Mouse (Mus musculus) large intestine, adult 2 months (tissue): ENCODE measurements around the gene Cemip. TPM values are rescaled to one million over a fixed set of nuclear protein-coding genes. Genes with fewer than 3 reads are reported as not detected.

Experiments
- DNase-seq: peaks from one replicate; pipeline ENCODE4 v3.0.0-alpha.2; 2012; ENCODE audit warnings: low read depth, low spot score
- WGBS: fragments of 180-500 bp; shearing (Covaris S2); methylation state at CpG from one replicate; pipeline ENCODE4 v1.1.7; 2018; 5-methylcytosine and 5-hydroxymethylcytosine counted together
- polyA plus RNA-seq: library from polyadenylated mRNA; depleted of rRNA; stranded (reverse); fragments of >200 nt; gene quantifications from 2 replicates; pipeline ENCODE4 v1.2.3, GENCODE M21; 2012

Cemip gene
- polyA plus RNA-seq, 1 experiment = 0.31 TPM

DNA sequence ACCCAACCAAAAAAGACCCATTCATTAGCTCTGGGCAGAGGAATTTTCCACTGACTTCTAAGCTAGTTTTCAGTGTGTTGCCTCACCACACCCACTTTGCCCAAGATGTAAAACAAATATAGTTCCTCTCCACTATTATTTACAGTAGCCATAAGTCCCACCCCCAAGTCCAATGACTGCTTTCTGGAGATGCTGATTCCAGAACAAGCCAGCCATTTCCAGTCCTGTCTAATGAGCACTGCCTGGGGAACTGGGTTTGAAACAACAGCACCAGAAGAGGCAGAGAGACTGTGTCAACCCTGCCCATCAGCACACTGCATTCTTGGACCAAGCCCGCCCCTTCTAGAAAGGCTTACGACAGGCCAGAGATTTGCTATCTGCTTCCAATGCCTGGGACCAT, 103.7 kb downstream of the Cemip start:
- DNase-seq = no peak
- 64% methylated on average over 2 of the region's 2 CpGs for WGBS

DNA sequence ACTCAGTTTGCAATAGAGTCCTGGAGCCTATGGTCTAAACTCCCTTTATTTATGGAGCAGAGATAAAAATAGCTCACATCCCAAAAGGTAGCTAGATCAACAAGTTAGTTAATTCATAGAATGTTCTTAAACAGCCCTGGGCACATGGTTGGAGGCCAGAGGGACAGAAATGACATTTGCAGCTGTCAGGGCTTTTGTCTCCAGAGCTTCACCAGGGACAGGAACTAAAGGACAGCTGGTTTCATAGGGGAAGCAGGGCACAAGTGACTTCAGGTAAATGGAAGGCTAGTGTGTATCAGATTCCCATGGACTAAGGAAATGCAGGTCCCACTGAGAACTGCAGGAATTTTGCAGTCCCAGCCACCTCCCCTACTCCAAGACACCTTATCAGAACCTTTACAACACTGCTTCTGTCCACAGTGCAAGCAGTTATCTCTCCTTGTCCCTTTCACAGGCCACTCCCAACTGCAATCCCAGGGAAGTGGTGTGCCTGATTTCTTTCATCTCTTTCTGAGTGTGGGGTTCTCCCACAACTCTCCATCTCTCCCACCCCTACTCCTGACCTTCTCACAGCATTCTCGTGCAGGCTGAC, 107.3 kb downstream of the Cemip start:
- DNase-seq = no peak
- 27% methylated on average over 1 of the region's 1 CpGs for WGBS

DNA sequence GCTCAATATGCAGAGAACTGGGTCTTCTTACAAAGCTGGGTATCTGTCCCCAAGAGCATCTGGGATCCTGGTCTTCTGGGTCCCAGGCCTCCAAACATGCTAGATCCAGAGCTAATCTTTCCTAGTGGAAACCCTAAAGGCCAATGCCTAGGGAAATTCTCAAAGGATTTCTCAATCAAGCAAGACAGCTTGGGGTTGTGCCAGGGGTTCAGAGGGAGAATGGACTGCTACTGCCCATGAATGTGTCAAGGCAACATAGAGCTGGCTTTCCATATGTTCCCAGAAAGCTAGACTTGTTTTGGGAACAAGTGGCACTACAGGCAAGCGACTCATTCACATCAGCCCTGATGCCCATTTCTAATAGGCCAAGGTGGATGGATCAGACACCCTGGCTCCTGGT, 107.9 kb downstream of the Cemip start:
- 94% methylated on average over 1 of the region's 1 CpGs for WGBS
- DNase-seq = no peak

DNA sequence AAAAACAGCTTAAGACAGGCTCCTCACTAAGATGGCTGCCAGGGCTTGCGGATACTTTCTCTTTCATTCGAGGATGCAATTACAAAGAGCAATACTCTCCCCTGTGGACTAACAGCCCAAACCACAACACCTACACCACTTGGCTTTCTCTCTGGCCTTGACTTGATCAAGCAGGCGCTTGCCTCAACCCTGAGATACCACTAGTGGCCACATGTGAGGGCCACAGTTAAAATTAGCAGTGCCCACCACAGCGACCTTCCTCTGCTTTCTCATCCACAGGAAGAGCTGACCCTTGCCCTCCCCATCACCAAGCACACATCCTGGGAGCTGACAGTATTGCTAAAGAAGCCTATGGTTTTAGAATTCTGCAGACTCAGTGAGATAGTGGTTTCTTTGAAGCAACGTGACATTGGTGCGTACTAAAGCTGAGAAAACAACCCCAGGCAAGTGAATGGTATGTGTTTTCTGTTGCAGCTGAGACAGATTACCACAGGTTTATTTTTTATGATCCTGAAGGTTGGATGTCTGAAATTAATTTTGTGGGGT, 109.8 kb downstream of the Cemip start:
- DNase-seq = no peak
- 80% methylated on average over 6 of the region's 6 CpGs for WGBS

DNA sequence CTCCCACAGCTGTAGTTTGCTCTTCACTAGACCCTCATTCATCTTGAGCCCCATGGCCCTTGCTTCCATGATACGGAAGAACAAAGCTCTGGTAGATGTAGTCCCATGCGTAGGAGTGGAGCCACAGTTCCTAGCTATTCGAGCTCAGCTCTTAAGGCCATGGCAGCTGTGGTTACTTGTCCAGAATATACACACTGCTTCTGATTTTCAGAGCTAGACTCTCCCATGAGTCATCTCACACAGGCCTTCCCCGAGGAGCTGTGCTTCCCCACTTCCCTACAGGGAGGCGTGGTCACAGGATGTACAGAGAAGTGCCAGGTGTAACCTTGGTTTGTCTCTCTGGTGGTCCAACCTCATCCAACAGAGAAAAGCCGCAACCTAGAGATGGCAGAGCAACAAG, 111.0 kb downstream of the Cemip start:
- DNase-seq = no peak
- 66% methylated on average over 6 of the region's 6 CpGs for WGBS

DNA sequence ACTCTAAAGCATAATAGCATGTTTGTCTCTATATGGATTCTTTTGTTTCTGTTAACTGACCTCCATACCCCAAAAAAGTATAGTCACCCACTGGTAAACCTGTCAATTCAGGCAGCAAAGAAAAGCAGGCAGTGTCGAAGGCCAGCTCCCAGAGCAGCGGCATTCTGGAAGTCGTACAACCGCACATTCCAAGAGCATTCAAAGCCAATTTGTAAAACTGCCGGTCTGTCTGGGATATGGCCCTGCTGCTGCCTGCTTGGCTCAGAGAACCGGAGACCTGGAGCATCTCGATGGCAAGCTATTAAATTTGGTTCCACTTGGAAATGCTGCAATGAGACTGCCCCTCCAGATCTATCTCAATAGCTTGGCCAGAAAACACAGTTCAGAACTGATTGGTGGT, 113.8 kb downstream of the Cemip start:
- WGBS = 59% methylated on average over 7 of the region's 7 CpGs
- DNase-seq = no peak

DNA sequence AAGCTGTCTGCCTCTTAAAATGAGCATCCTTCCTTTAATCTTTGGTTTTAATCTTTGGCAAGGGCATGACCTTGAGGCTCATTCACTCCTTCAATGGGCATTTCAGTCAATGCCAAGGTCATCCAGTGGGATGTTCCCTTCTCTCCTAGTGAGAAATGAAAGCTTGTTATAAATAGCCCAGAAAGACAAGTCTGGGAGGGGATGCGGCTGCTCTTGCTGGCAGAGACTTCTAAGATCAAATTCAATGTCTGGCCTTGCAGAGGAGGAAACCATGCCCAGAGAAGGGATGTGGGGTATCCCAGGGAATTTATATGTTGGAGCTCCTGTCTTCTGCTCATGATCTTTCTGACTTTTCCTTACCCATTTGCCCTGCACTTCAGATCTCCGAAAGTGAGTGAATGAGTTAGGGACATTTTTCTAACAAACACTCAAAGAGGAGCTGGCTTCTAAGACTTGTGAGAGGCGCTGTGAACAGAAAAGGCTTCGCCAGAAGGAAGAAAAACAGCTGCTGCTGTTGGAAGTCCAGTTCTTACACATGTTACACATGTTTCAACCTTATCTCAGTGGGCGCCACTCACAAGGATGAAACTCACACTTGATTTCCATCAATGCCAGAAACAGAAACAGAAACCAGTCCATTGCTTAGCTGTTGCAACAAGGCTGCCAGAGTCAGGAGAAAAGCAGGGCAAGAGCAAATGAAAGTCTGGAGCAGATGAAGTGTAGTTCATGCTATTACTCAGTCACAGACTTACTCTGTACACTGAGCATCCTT, 120.1 kb downstream of the Cemip start:
- 69% methylated on average over 5 of the region's 5 CpGs for WGBS
- no peak for DNase-seq

DNA sequence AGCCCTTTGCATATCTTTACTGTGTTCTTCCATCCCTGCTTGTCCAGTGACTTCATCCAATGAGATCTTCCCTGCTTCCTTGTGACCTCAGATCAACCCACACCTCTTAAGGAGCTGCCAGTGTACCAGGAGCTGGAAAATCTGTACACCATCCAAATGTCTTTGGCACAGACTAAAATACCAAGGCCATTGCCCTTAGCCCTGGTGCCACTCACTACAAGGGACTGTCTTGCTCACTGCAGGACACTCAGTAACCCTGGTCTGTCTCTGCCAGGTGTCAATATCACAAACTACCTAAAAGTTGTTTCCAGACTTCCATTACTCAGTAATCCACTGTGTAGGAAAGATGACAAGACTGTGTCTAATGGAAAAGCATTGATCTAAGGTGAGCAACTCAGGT, 121.1 kb downstream of the Cemip start:
- DNase-seq = no peak

DNA sequence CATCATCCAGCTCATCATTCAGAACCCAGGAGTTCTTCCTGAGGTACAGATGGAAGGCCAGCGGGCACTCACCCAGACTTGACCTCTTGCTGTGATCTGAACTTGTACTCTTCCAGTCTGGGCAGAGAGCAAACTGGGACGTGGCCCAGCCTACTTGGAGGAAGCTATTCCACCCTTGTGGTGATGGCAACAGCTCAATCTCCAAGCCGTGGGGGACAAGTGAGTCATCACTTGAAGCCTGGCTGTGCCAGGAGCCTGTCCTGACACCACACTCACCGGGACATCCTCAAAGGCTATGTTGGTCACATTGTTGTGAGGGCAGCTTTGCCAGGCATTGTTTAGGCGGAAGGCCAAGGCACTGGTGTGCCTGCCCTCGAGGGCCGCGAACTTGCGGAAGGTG, 133.8 kb downstream of the Cemip start:
- no peak for DNase-seq
- 76% methylated on average over 9 of the region's 9 CpGs for WGBS

DNA sequence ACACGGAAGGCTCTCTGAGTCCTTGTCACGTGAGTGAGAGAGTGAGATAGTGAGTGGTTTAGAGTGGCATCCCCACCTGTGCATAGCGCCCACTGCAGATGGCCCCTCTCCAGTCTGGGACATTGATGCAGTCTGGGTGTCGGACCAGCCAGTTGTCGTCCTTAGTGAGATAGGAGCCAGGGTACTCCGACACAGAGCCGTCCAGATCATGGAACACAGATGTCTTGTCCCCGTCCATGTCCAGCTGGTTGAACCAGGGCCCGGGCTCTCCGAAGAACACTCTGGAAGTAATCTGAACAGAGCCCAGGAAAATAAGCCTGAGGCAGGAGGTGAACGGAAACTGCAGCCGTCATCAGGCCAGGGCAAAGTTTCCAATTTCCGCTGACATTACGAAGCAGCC, 135.0 kb downstream of the Cemip start:
- 88% methylated on average over 14 of the region's 14 CpGs for WGBS
- DNase-seq = no peak

DNA sequence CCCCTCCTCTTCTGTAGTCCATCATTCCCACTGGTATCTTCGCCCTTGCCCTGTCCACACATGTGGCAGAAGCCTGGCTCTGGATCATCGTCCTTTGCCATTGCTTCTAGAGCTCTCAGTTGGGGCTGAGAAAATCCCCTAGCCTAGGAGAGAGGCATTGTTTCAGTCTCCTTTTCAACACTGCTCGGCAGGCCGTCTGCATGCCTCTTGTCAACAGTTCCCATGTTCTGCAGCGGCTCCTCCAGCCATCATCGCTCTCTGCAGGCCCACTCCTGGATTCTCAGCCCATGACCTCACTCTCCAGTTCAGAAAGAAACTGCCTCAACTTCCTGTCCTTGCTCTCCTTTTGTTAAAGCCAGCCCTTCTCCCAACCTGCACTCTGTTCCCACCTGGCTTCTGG, 136.6 kb downstream of the Cemip start:
- DNase-seq = no peak
- WGBS = 79% methylated on average over 6 of the region's 6 CpGs

DNA sequence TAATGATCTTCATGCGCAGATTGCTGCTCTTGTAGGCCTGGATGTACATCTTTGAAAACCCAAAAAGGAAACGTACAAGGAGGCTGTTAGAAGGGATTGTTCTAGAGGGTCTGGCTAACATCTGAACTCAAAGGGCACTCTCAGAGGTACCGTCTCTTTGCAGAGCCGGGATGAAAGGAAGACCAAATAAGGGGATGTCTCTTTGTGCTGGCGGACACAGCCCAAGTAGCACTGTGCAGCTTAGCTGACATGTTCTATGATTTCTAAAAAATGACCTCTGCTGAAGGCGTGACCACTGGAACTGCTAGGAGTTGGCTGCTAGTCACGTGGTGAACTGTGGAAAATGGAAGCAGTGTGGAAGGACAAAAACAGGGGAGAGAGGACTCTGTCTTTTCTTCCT, 137.6 kb downstream of the Cemip start:
- WGBS = 71% methylated on average over 7 of the region's 7 CpGs

DNA sequence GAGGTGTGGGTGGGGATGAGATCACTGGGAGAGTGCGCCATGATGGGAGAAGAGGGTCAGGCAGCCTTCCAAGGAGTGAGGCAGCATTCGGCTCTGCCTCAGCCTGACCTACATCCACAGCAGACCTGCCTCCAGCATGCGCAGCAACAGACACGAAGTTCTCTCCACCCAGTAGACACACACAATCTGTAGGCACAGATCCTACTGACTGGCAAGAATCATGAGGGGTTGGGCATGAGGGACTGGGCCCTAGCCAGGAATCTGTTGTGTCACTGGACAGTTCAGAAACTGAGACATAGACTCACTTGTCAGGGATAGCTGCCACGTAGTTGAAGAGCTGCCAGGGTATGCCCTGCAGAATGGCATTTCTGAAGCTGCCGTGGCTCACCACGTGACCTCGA, 144.6 kb downstream of the Cemip start:
- 80% methylated on average over 8 of the region's 8 CpGs for WGBS
- no peak for DNase-seq

More for the DNA sequence above, 137.6 kb downstream of the Cemip start:
- no peak for DNase-seq

DNA sequence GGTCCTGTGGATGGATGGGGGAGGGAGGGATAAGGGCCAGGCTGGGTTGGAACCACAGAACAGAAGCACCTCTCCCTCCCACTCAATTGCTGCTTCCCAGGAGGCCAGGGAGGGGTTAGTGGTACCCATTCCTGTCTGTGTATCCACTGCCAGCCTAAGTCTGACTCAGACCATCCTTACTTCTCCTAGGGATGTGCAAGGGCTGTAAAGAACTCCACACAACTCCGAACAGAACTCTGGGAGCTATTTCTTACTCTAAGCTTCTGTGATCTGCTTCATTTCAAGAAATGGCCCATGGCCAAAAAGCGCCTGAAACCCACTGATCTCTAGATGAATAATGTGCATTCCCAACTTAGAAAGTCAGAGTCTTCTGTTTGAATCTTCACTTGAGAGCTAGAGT, 146.2 kb downstream of the Cemip start:
- 62% methylated on average over 2 of the region's 2 CpGs for WGBS
- no peak for DNase-seq

DNA sequence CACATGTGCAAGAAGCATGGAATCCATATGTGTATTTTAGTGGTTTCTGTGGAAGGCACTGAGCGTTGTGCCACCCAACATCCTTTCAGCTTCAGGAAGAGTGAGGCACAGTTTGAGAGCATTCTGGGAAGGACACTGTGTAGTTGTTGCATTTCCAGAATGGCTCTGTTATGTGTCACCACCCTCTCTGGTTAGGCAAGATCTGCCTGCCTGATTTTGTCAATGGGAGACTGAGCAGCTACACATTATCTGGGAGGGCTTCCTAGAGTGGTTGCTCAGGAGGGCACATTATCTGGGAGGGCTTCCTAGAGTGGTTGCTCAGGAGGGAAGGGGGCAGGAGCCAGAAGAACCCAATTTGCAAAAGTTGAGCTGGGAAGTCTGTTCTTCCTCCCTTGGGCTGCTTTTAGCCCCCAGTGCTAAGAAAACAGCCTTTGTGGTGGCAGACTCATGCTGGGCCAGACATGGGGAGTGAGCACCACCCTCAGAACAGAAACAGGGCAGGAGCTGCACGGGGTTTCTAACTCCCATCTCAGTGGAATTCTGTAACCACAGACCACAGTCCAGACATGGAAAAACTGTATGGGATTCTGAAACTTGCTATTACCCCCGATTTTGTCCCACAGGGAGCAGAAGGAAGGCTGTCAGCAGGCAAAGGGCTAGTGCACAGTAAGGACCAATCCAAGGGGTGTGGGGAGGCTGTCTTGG, 147.1 kb downstream of the Cemip start:
- 79% methylated on average over 3 of the region's 3 CpGs for WGBS
- DNase-seq = no peak

DNA sequence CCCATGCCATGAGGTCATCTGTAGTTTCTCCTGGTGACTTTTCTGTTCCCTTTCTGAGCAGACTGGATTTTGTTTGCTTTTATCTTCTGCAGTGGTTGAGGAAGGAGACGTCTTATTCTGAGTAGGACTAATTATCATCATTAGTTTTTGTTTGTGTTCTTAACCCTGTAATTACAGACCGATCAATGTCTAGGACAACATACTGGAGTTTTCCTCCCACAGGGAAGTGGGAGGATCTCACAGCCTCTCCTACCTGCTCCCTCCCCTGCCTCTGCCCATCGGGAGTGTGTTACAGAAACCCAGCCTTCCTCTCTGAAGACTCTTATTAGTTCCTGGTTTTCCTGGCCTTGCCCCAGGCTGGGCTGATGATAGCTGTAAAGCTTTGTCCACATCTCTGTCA, 164.7 kb downstream of the Cemip start:
- no peak for DNase-seq
- WGBS = 30% methylated on average over 3 of the region's 3 CpGs

DNA sequence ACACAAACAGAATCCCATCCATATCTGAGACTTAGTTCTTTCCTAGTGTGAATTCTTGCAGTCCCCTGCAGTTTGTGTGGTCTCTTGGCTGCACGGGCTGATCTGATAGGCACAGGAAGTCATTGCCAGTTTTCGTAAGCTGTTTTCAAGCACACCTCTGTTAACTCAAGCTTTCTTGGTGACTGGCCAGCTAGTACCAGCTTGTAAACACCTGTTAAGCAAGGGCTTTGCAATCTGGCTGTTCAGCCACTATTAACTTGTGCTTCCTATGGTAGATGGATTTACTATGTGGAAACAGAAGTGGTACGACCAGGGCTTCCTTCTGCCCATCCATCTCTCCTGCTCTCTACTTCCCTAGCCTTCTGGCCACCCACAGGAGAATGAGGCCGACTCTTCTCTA, 166.1 kb downstream of the Cemip start:
- 42% methylated on average over 4 of the region's 4 CpGs for WGBS

DNA sequence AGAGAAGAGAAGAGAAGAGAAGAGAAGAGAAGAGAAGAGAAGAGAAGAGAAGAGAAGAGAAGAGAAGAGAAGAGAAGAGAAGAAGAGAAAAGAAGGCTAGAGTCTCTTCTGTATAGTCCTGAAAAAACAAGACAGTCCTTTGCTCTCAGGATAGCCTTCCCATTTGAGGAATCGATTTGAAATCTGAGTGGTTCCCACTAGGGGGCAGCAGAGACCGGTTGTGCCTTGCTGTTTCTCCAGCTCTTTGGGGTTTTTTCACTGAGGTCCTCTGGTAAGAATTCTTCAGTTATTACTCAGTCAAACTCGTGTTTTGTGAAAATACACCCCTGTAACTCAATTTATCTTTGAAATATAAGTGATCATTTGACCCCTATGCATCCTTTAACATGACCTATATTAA, 171.7 kb downstream of the Cemip start:
- 0% methylated on average over 3 of the region's 3 CpGs for WGBS
- DNase-seq = no peak

More for the DNA sequence above, 166.1 kb downstream of the Cemip start:
- DNase-seq = no peak

DNA sequence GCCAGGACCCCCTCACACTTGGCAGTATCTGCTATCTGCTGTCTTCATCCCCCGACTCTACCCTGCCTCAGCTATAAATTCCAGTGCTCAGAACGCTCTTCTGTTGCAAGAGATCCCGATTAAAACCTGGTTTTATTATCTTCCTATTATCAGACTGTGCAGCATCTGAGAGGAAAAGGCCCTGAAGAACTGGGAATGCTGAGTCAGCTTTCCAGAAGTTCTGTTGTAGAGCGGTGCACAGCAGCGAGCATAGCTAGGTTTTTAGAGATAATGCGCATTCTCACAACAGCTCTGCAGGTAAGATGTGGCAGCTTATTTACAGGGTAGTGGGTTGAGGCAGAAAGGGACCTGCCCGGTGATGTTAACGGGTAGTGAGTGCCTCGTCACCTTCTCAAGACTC, 172.3 kb downstream of the Cemip start:
- no peak for DNase-seq
- 78% methylated on average over 9 of the region's 9 CpGs for WGBS

DNA sequence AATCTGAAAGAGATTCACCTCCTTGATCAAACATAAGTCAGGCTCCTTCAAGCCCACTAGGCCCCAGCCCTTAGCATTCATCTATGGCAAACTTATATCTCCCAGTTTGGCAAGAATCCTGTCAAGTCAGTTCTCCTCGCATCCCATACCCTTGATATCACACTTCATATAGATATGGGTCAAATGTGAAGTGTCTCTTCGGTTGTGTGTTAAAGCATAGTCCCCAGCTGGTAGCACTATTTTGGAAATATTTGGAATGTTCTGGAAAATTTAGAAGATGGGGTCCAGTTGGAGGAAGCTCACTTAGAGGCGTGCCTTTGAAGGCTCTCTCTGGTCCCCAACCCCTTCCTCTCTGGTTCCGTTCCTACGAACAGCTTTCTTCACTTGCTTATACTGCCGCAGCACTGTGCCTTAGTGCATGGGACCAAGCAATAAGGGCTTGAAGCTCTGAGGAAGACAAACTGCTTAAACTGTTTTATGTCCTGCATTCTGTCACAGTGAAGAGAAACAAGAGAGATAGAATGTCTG, 172.8 kb downstream of the Cemip start:
- no peak for DNase-seq
- WGBS = 90% methylated on average over 6 of the region's 6 CpGs

DNA sequence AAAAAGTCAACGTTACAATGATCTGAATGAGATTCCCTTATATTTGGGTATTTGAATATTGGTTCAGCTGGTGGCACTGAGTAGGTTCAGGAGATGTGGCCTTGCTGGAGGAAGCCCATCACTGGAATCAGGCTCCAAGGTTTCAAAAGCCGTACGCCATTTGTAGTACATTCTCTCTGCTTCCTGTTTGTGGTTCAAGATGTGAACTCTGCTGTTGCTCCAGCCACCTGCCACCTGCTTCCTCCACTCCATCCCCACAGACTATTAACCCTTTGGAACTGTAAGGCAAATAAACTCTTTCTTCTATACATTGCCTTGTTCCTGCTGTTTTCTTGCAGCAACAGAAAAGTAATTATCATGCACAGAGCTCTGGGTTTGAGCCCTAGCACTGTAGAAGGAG, 174.4 kb downstream of the Cemip start:
- no peak for DNase-seq
- 56% methylated on average over 3 of the region's 3 CpGs for WGBS
